Mouse (Mus musculus) T-helper 1 cell (primary cell): ENCODE measurements around the gene Mrpl32.

Experiments used
- in situ Hi-C: fragments of 300-600 bp; cut with MboI, MseI; formaldehyde crosslinking; loops from one replicate; pipeline ENCODE4 v1.15.1; 2025; ENCODE audit warnings: high pct_unique_total_duplicates

Mrpl32 gene

DNA sequence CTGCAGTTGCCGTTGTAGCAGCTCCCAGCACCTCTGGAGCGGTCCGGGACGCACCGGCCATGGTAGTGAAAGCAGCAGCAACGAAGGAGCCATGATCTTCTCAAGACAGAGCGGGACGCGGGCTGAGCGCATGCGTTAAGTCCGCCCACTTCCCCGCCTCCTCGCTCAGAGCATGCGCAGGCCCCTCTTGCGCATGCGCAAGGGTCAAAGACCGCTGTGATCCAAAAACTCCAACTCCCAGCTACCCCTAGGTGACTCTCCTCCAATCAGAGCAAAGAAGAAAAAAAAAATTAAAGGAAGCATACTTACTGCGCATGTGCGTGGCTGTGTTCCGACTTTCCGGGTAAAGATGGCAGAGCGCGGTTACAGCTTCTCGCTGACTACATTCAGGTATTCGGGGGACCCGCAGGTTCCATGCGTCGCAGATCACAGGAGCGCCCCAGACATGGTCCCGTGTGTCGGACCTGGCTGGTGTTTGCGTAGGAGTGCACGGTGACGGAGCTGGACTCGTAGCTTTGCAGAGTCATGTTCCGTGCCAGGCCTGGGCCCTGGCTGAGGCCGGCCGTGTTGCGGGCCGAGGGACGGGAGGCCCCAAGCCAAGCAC lies at the start of gene Mrpl32, which contains the start of gene Psma2:
Mrpl32 (minus strand) TSS at position 240 of the 604 bp plus-strand sequence.
Psma2 (plus strand) TSS at position 315 of the 604 bp plus-strand sequence.
- in situ Hi-C loops = loop anchor here (25.0 kb wide), 3 partner anchors 426 to 726 kb away; partner anchors contain the start of gene Tbce

DNA sequence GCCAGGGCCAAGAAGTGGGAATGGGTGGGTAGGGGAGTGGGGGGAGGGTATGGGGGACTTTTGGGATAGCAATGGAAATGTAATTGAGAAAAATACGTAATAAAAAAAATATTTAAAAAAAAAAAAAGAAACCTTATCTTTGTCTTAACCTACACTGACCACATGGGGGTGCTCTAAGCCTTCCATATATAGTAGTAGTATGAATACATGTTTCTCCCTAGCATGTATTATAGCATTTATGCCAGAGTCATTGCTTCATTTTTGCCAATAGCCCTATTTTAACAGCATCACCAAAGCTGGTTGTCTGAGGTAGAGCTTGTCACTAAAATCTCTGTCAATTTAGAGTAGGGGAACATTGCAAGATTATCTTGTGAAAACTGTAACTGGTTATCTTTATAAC lies 36.3 kb upstream of the Mrpl32 start:
- in situ Hi-C loops = loop anchor here (25.0 kb wide), 1 partner anchor 687 kb away; the partner anchor contains the start of gene B3galnt2

DNA sequence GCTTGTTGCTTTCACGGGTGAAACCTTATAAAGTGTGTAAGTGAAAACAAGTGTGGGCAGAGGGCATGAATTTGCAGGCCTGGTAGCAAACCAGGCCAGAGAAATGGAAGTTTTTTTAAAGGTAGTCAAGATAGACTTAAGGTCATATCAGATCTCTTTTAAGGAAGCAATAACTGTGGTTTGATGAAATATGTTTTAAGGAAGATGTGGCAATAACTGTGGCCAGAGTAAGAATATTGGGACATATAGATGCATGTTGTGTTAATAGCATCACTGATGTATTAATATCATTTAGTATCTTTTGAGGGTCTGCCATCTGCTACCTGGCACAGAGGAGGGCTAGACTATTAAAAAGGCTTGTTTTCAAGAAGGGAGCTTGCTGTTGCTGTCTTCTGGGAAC lies 27.0 kb upstream of the Mrpl32 start:
- in situ Hi-C loops = loop anchor here (25.0 kb wide), 1 partner anchor 678 kb away; the partner anchor contains the start of gene B3galnt2

DNA sequence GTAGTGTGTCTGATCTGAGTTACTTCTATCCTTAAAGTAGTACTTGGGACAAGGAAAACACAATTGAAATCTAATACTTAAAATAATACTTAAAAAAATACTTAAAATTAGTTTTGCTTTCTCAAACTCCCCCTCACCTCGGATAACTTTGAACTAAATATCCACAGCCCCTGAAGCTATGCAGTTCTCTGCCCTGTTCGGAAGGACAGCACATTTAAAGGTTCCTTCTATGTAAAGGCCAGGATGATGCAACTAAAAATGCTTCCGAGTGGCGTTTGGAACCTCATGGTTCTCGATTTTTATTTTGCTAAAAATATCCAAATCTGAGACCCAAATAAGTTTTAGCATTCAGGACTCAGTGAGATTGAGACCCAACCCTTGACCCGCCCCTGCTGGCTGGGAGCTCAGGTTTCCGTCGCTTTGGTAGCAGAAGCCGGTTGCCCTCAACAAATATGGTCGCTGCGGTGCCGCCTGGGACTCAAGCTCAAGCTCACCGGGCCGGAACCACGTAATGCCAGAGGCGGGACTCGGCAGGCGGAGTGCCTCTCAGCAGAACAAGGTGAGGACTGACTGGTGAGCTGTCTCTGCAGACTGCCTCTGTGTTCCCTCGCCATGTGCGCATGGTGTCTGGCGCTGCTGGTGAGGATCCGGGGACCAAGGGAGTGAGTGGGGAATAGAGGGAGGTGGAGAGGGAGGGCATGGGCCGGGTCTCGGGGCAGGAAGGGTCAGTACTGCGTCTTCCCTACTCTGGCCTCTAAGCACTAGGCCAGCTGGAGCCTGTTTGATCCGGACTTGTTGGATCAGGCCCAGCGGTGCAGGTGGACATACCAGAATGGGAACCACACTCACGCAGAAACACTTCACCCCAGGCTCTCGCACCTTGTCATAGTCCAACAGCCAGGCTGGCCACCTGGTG lies 17.0 kb upstream of the Mrpl32 start, which contains the start of gene AW209491:
AW209491 (plus strand) TSS at position 429 of the 916 bp plus-strand sequence.
- in situ Hi-C loops = loop anchor here (25.0 kb wide), 1 partner anchor 668 kb away; the partner anchor contains the start of gene B3galnt2

DNA sequence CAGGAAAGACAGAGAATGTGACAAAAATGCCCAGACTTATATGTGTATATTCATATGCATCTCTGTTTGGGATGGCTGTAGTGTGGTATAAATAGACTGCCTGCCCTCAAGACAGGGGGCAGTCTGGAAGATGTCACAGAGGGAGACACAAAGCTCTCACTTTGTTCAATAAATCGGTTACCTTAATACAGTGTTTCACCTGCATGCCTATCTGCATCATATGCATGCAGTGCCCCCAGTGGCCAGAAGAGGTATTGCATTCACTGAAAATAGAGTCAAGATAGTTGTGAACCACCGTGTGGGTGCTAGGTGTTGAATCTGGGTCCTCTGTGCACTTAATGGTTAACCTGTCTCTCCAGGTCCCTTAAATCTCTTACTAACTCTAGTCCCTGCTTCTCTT lies 5.8 kb upstream of the Mrpl32 start:
- in situ Hi-C loops = loop anchor here (25.0 kb wide), 3 partner anchors 431 to 731 kb away; partner anchors contain the start of gene Tbce

DNA sequence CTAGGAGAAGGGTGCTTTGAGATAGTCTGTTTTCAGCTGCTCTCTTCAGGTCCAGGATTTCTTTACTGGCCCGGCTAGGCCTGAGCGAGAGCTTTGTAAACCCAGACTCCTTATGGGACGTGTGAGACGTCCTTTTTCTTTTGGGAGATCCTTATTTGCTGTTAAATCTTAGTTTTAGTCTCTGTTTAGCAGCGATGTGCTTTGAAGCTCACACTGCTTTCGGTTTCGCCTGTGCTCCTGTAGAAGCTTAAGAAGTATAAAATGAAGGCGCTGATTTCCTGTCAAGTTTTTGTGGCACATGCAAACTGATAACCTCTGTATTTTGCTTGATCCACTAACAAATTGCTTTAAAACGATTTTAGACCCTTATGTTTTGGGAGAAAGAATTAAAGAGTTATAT lies 588 bp upstream of the Mrpl32 start:
- in situ Hi-C loops = loop anchor here (25.0 kb wide), 3 partner anchors 426 to 726 kb away; partner anchors contain the start of gene Tbce

DNA sequence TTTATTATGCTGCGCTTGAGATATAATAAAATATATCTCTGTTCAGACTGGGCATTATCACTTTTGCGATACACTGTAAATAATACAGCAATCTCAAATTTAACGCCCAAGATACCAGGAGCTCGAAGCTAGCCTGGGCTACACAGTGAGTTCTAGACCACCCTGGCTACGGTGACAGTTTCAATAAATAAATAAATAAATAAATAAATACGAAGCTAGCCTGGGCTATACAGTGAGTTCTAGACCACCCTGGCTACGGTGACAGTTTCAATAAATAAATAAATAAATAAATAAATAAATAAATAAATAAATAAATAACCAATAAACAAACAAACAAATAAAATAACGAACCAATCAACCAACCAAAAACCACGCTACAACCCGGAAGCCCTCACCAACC lies 502 bp downstream of the Mrpl32 start:
- in situ Hi-C loops = loop anchor here (25.0 kb wide), 3 partner anchors 425 to 725 kb away; partner anchors contain the start of gene Tbce

DNA sequence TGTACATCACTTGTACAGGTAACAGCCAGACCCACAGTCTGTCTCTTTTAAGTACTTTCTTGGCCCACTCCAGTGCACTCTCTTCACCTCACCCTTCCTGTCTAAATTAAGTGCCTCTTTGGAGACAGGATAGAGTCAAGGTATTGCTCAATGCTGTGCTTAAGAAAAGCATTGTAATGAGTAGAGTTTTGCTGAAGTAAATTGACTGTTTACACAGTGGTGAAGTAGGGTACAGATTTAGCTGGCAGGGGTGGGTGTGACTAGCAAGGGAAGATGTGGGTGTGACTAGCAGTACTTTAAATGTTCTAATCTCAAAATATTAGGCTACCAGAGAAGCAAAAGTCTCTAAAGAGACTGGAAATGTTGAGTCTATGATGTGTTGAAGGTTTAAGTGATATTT lies 5.3 kb downstream of the Mrpl32 start:
- in situ Hi-C loops = loop anchor here (25.0 kb wide), 3 partner anchors 420 to 720 kb away; partner anchors contain the start of gene Tbce

DNA sequence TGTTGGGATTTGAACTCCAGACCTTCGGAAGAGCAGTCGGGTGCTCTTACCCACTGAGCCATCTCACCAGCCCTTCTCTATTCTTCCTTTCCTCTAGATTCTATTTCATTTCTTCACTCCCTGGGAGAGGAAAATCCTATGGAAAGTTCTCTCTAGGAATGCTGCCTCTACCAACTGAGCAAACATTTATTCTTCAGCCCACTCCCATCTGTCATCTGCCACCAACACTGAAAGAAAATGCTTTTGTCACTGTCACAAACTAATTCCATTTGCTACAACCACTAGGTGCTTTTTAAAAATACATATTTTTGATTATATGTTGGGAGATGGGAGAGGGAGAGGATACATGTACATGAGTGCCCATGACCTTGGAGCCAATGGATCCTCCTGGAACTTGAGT lies 10.2 kb downstream of the Mrpl32 start:
- in situ Hi-C loops = loop anchor here (25.0 kb wide), 3 partner anchors 415 to 715 kb away; partner anchors contain the start of gene Tbce

DNA sequence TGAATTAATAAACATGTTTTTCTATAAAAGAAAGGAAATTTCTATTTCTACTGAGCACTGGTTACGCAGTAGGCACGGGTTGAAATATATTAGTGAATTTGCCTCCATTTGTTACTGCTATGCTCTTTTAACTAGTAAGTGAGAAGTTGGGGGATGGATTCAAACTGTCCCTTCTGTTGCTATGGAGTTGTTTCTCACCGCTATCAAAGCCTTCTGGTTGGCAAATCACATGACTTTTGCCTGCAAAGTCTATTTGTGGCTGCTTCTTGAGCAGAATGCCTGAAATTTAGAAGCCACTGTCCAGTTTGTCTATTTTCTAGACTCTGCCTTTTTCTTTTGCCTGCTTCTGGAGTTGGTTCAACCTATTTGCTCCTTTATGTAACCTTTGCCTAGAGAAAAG lies 32.6 kb downstream of the Mrpl32 start:
- in situ Hi-C loops = loop anchor here (5.0 kb wide), 1 partner anchor 228 kb away; no protein-coding TSS in a partner anchor

DNA sequence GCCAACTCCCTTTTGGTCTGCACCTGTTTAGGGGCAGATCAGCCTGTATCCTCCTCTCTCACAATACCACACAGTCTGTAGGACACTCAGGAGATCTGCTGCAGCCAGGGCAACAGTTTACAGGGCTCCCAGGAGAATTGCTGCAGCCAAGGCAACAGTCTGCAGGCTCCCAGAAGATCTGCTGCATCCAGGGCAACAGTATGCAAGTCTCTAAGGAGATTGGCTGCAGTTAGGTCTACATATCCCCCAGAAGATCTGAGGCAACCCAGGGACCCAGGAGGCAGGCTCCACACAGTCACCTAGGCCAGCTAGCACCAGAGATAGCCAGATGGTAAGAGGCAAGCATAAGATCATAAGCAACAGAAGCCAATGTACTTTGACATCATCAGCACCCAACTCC lies 38.8 kb downstream of the Mrpl32 start:
- in situ Hi-C loops = no loop called here

DNA sequence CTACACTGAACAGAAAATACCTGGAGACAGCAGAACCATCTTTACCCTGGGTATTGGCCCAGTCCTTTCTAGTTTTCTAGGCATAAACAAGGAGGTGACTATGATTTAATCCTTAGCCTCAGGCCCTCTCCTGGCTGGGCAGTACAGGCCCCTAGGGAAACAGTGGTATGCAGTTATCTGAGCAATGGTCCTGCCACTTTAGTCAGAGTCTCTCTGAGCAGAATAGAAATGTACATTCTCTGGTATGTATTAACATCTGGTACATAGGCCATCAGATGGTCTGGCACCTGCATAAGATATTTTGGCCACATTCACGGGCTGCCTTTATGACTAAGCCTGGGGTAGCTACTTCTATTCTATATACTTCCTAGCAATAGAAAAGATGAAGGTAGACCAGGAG lies 51.6 kb downstream of the Mrpl32 start:
- in situ Hi-C loops = no loop called here
